Mouse (Mus musculus) thymus, adult 2 months (tissue): ENCODE measurements around the gene Zdhhc18.

ENCODE experiments used
- CTCF ChIP-seq: fragments of 200-500 bp; IDR thresholded peaks from 2 replicates; pipeline ENCODE4 v1.5.1; 2012; ENCODE audit warnings: mild to moderate bottlenecking, control low read depth, low read length, moderate library complexity, borderline replicate concordance; ENCODE audit not compliant: control insufficient read depth, poor library complexity, insufficient read depth; ENCODE audit errors: extremely low read depth
- POLR2A ChIP-seq: fragments of 200-500 bp; IDR thresholded peaks from 2 replicates; pipeline ENCODE4 v1.6.1; 2012; ENCODE audit warnings: mild to moderate bottlenecking, low read length, control low read depth, moderate library complexity; ENCODE audit not compliant: control insufficient read depth, poor library complexity, insufficient read depth; ENCODE audit errors: extremely low read depth

- TF ChIP-seq CTCF: no peak
- no peak for TF ChIP-seq POLR2A
Measured at GRCm38 (mm10) chr4:133658729-133659128, 8.8 kb upstream of the Zdhhc18 start.
